28 mouse cellular contexts compared by ENCODE assay signal in genomic region chr2:70904429-70904828, GRCm38 (mm10).
"Had no signal": no experiment of that assay in that cellular context is flagged by ENCODE, and none has a peak within 500 bp of the region (broad histone marks: within the 10 kb centered on the region; RNA-seq: fewer than 3 reads in every experiment).

No protein-coding gene starts in this region.

- H3K4me2 ChIP-seq: heart, embryonic 11.5 days; heart, embryonic 13.5 days; heart, embryonic 15.5 days; hindbrain, embryonic 12.5 days; hindbrain, embryonic 14.5 days; intestine, embryonic 15.5 days; limb, embryonic 12.5 days; liver, embryonic 11.5 days; liver, embryonic 13.5 days had no signal

- H3K36me3 ChIP-seq: heart, embryonic 13.5 days; heart, embryonic 15.5 days; hindbrain, embryonic 10.5 days; hindbrain, embryonic 12.5 days; intestine, embryonic 15.5 days; limb, embryonic 10.5 days; limb, embryonic 12.5 days; liver, embryonic 13.5 days had no signal

- DNase-seq: gastrocnemius, adult 2 months; gastrocnemius, postnatal 10 days; gastrocnemius, postnatal 25 days; heart, postnatal 14 days; heart, postnatal 4 days; kidney, adult 18-20 months; kidney, adult 8-10 months; kidney, postnatal 10 days; kidney, postnatal 25 days; kidney, postnatal 4 days; liver; liver, embryonic 13.5 days had no signal

- H3K9ac ChIP-seq: heart, embryonic 13.5 days; heart, embryonic 15.5 days; hindbrain, embryonic 12.5 days; hindbrain, embryonic 14.5 days; intestine, embryonic 15.5 days; limb, embryonic 12.5 days; liver, embryonic 13.5 days had no signal

- H3K27me3 ChIP-seq: heart, embryonic 13.5 days; heart, embryonic 15.5 days; hindbrain, embryonic 12.5 days; intestine, embryonic 15.5 days; limb, embryonic 12.5 days had no signal

- H3K27ac ChIP-seq: gastrocnemius, adult 2 months; heart, adult 2 months; heart, embryonic 13.5 days; heart, embryonic 15.5 days; hindbrain, embryonic 10.5 days; hindbrain, embryonic 12.5 days; hindbrain, embryonic 14.5 days; intestine, embryonic 15.5 days; layer of hippocampus, adult 2 months; left cerebral cortex, adult 2 months; limb, embryonic 10.5 days; limb, embryonic 12.5 days; liver, embryonic 13.5 days had no signal

- ATAC-seq: hindbrain, embryonic 16.5 days; inflammation-experienced regulatory T-cells, adult 6 months; intestine, embryonic 15.5 days; intestine, postnatal 0 days had no signal

- H3K9me3 ChIP-seq: heart, embryonic 13.5 days; heart, embryonic 15.5 days; hindbrain, embryonic 10.5 days; hindbrain, embryonic 12.5 days; intestine, embryonic 15.5 days; limb, embryonic 10.5 days; limb, embryonic 12.5 days; liver, embryonic 13.5 days had no signal

- H3K4me3 ChIP-seq: gastrocnemius, adult 2 months; heart, adult 2 months; heart, embryonic 13.5 days; heart, embryonic 15.5 days; hindbrain, embryonic 10.5 days; hindbrain, embryonic 12.5 days; intestine, embryonic 15.5 days; layer of hippocampus, adult 2 months; left cerebral cortex, adult 2 months; limb, embryonic 10.5 days; limb, embryonic 12.5 days; liver, embryonic 13.5 days had no signal
